Mouse (Mus musculus) G1E-ER4 (cell line): ENCODE measurements around the gene Acads. TPM values are rescaled to one million over a fixed set of nuclear protein-coding genes. Genes with fewer than 3 reads are reported as not detected.

Experiments
- GATA1 ChIP-seq: IDR thresholded peaks from one replicate; pipeline ENCODE4 v1.8.0; 2012; ENCODE audit warnings: low read length, inconsistent platforms
- polyA plus RNA-seq: library from polyadenylated mRNA; stranded (reverse); fragments of >175 nt; gene quantifications from 2 replicates; pipeline ENCODE4 v1.2.3, GENCODE M21; 2012

Gene Acads
- polyA plus RNA-seq, 1 experiment = 69.2 TPM

DNA sequence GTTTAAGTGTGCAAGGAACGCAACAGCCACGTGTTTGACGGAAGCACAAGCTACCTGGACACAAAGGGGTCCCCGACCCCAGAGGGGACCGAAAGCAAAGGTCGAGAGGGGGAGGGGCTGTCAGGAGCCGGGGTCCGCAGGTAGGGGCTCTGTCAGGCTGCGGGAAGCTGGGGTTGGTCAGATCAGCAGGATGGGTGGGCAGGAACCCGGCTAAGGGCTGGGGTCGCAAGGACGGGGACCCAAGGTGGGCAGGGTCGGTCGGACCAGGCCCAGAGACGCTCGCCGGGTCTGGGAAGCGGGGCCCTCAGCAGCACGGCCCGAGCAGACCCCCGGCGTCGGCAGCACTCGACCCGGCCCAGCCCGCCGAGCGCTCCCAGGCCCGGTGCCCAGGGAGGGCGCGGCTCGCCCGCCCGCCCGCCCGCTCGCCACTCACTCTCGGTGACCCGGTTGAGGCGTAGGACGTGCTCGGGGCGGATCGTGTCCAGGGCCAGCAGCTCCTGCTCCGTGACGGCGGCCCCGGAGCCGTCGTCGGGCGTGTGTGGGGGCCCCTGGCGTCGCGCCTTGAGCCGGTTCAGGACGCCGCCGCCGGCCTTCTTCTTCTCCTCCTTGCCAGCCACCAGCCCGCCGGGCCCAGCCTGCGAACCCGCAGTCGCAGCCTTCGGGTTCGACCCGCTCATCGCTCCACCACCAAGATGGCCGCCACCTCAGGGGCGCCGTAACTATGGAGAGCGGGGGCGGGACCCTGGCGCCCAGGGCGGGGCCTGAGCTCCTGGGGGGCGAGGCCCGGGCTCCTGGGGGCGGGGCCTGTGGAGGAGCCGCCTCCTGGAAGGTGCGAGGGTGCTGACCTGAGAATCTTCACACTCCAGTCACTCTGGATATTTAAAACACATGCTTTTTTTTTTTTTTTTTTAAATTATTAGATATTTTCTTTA, 15.4 kb upstream of the Acads start, which contains the start of gene Unc119b:
Unc119b (minus strand) TSS at position 742 of the 932 bp plus-strand sequence.
- no peak for TF ChIP-seq GATA1

DNA sequence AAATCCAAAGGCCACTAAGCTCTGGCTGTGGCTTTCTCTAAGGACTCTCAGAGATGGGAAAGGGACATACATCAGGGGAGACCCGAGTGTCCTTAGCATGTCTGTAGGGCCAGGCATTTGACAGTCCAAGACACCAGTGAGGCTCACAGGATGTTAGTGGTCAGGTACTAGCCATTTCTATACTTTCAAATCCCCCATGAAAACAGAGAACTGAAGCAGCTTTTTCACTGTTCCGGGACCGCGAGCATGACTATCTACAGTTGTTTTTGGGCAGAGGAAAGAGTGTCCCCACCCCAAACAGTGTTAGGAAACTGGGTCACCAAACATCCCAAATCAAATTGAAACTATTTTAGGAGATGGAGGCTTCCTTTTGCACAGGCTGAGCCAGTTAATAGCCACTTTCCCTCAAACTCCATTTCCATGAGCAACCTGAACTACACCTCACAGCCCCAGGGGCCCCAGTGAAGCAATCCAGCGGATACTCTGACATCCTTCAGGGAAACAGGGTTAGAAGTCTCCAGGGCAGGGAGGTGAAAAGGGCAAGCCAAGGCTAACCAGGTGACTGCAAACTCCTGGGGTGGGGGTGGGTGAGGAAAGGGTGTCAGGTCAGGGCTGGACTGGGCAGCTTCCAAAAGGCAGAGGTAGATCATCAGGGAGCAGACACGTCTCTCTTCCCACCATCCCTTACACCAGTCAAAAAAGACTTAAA, 14.4 kb upstream of the Acads start:
- no peak for TF ChIP-seq GATA1

DNA sequence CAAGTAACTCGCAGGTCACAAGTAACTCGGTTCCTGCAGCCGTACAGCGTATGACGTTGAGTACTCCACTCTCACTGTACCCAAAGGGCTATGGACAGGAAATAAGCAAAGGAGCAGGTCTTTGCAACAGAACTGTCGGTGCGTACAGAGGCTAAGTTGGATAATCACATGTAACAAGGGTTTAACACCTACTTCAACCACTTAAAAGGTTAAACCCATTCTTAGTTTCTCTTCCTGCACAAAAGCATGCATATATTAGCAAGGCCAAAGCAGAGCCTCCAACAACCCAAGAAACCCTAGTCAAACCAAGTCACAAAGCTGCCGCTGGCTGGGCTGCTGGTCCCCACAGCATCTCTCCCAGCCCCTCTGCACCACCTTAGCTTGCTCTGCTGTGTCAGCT, 13.3 kb upstream of the Acads start:
- TF ChIP-seq GATA1 = no peak

DNA sequence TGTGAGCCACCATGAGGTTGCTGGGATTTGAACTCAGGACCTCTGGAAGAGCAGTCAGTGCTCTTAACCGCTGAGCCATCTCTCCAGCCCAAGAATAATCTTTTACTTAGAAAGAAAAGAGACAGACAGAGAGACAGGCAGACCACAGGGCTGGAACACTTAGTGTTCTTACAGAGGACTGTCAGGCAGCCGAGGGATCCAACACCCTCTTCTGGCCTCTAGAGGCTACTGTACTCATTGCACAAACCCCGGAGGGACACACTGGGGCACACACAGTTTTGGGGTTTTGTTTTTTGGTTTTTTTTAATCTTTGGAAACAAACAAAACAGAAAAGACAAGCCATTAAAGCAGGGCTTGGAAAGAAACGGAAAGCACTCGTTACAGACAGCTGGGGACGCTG, 10.2 kb upstream of the Acads start:
- TF ChIP-seq GATA1 = no peak

DNA sequence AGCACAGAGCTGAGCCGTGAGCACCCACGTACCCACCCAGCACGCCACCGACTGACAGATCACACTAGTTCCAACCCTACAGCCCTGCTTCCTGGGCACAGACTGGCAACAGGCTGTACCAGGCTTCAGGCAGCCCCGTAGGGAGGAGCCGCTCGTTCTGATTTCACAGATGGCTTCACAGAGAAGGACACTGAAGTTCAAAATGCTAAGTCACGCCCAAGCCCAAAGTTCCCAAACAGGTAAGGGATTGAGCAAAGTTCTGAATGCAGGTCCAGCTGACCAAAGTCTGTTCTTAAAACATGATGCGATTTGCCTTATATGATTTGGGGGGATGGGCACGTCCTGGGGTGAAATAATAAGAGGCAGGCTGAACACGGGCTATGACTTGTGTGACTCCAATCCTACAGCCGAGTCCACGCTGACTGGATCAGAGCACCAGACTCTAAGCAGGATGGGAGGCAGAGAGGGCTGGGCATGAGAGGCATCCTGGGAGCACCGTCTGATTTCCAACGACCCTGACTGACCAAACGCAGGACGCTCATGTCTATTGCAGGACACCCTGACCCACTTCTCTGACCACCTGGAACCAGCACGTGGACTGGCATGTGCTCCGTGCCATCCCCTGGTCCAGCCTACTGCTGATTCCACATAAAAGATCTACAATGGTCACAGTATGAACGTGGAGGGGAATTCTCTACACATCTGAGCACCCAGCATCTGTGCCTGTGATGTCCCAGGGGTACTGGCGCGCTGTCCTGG, 8.5 kb upstream of the Acads start:
- no peak for TF ChIP-seq GATA1

DNA sequence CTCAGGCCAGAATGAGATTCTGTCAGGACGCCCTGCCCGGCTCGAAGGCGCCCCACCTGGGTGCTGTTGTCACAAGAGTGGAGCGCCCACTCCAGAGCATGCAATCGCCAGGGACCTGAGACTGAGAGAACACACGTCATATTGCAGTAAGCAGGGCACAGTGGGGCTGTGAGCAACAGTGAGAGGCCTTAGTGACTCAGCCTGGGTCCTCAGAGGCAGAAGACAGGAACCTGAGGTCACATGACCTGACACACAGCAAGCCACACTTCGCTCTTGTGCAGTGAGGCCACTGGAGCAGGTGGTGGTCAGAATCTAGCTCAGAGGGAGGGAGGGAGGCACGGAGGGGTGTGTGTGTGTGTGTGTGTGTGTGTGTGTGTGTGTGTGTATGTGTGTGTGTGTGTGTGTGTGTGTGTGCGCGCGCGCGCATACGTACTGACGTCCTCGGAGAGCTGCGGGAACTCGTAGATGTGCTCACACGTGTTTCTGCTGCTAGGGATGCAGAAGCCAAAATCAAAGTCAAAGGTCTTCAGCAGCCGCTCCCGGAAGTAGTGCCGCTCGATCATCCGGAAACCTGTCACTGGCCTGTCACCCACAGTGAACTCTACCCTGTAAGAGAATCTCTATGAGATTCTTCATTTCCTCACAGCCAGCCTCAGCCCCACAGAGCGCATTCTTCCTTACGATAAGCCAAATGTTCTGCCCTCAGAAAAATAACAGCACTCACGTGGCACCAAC, 7.6 kb upstream of the Acads start:
- no peak for TF ChIP-seq GATA1

DNA sequence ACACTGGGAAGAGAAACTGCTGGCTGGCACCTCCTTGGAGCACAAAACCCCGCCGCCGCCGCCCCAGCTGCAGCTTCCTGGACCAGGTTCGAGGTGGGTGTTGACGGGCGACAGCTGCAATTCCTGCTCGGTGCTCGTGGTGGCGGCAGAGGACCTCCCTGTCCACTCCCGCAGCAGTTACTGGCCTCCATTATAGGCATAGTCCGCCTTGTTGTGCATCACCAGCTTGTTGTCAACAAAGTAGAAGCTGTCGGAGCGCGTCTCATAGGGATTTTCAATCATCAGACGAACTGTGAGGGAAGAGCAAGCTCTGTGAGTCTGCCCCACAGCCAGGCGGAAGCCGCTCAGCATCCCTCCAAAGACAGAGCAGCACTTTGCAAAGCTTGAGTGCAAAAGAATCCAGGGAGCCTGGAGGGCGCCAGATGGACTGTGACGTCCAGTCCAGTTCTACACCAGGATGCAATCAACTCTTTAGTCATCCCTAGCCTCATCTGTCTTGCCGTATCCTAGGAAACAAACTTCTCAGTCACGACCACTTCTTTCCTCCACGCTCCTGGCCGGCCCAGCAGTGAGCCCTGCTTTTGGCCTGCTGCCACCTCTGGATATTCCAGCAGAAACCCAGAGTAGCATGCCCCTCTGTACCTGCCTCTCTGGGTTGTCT, 6.2 kb upstream of the Acads start:
- no peak for TF ChIP-seq GATA1

DNA sequence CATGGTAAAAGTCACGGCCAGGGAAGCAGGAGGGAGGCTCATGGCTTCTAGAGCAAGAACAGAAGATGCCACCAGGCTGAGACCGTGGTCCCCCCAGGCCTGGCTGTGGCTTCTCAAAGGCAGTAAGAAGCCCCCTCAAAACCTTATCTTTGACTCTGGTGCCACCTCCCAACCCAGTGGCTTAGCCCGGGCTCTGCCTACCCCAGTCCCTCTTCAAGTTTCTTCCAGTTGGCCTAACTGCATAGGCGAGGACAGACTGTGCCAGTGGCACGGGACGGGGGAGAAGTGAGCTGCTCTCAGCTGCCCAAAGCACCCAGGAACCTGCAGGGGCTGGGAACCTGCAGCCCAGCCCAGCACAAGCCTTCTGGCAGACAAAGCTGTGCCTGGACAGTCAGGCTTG, 5.5 kb upstream of the Acads start:
- no peak for TF ChIP-seq GATA1

DNA sequence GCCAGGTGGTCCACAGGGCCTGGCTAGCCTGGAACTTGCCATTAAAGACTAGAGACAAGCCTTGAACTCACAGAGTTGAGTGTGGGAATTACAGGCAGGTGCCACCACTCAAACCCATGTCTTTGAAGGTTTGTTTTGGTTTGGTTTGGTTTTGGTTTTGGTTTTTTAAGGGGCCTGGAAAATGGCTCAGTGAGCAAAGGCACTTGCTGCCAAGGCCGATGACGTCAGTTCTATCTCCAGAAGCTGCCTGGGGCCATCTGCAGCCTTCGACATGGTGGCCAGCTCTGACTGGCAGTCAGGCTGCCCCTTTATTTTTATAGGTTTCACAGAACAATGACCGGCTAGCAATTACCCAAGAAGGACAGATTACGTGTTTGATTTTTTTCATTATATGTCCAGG, 1.8 kb upstream of the Acads start:
- TF ChIP-seq GATA1 = no peak

DNA sequence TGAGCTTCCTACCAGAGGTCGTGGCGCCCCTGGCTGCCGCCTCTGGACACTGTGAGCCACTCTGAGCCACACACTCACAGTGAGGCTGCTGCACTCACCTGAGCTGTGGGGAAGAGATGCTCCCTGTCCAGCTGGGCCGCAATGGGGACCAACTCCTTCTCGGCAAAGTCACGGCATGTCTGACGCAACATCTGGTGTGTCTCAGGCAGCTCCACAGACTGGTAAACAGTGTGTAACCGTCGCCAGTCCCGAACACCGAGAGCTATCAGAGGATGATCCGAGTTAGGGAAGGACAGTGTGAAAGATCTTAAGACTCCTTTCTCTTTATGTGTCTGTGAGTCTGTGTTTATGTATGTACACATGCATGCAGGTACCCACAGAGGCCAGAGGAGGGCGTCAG, 1.7 kb downstream of the Acads start:
- no peak for TF ChIP-seq GATA1

DNA sequence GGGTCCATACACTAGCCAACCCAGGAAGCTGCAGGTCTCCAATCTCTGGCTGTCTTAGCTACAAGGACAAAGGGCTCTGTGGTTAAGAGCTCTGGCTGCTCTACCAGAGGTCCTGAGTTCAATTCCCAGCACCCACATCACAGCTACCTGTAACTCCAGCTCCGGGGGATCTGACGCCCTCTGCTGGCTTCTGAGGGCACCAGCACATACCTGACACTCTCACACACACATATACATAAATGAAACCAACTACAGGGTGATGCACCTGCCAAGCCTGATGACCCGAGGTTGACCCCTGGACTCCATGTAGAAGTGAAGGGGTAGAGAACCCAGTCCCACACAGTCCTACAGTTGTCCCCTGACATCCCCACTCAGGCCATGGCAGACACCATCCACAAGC, 2.7 kb downstream of the Acads start:
- TF ChIP-seq GATA1 = no peak

DNA sequence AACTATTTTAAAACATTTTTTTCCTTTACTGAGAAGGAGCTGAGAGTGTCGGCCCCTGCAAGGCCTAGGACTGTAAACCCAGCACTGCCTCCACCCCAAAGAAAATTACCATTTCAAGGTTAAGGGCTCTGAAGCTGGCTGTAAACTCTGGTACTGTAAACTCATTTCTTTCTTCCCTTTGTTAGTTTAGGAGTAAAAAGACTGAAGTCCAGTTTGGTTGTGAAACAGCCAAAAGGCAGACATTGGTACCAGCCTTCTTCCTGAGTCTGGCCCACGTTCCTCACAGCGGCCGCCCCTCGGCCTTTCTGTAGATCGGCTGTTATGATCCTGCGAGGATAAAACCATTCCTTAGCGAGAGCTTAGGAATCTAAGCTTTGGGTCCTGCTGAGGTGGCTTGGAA, 4.6 kb downstream of the Acads start:
- no peak for TF ChIP-seq GATA1

DNA sequence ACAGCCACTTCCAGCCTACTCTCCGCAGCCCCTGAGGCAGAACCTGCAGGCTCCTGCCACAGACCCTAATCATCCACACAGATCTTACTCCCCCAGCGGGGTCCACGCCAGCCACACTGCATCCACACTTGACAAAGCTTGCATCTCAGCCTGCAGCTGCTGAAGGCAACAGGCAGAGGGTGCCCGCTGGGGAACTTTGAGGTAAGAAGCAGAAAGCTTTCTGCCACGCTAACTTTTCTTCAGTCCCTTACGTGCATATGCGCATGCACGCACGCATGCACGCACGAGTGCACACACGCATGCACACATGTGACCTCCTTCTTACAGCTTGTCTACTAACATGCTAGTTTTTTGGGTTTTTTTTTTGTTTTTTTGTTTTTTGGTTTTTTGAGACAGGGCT, 5.9 kb downstream of the Acads start:
- no peak for TF ChIP-seq GATA1

DNA sequence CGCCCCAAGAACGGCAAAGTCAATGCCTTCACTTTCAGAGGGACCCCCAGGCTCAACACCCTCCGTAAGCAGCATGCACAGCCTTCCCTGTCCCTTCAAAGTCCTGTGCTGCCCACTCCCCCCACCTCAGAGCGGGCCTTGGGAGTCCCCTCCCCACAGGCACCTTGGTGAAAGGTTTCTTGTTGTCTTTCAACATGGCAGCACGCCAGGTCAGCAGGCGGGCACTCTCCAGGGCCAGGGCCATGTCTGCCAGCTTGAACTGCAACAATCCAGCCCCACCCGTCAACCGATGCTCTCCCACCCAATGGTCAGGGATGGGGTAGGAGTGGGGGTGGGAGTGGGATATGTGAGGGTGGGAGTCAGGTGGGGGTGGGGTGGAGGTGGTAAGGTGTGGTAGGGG, 8.0 kb downstream of the Acads start:
- TF ChIP-seq GATA1 = no peak

DNA sequence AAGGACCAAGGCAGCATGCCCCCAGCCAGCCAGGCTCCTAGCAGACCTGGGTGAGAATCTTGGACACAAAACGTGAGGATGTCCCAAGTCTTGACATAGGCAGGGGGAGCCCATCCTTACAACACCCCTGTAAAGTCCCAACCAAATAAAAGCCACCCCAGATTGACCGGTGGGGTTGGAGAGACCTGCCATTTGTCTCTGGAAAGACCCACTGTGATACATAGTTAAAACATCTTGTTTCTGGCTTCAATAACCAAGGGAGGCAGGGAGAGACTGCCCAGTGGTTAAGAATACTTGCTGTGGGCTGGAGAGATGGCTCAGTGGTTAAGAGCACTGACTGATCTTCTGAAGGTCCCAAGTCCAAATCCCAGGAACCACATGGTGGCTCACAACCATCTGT, 16.9 kb downstream of the Acads start:
- TF ChIP-seq GATA1 = no peak
